9 mouse cellular contexts compared by ENCODE assay signal in genomic region chr4:152157779-152158584, GRCm38 (mm10). TPM values are rescaled to one million over a fixed set of nuclear protein-coding genes. Genes with fewer than 3 reads are reported as not detected.
DNase-seq lines count a peak whose midpoint lies in the region; ATAC-seq and TF ChIP-seq lines count a peak whose summit lies in the region.
"Had no signal": no experiment of that assay in that cellular context is flagged by ENCODE, and none has a peak within 500 bp of the region (broad histone marks: within the 10 kb centered on the region; RNA-seq: fewer than 3 reads in every experiment).

No protein-coding gene starts in this region.

- peaks cover 89% of the 10 kb centered on the region for H3K27me3 ChIP-seq in embryonic facial prominence, embryonic 15.5 days
- peaks cover 64% of the 10 kb centered on the region for H3K27me3 ChIP-seq in kidney, embryonic 14.5 days (ENCODE audit: control insufficient read depth, insufficient read depth, low read length)

- H3K9me3 ChIP-seq in embryonic facial prominence, embryonic 15.5 days (replicated peaks): no peaks in the 10 kb centered on the region
- H3K9me3 ChIP-seq in kidney, embryonic 14.5 days (ENCODE audit: control insufficient read depth, low read length): no peaks in the 10 kb centered on the region

- H3K4me3 ChIP-seq in lung, adult 2 months (replicated peaks; ENCODE audit: extremely low read depth, low read depth, low read length): no peak overlapping the region
- peak overlapping the region; percentile 24 for H3K4me3 ChIP-seq in embryonic facial prominence, embryonic 15.5 days (replicated peaks)
- peak overlapping the region; percentile 21 for H3K4me3 ChIP-seq in kidney, embryonic 14.5 days (ENCODE audit: low read length)

- peaks cover 11% of the 10 kb centered on the region; the same call in 1 of the 2 replicates for H3K4me1 ChIP-seq in lung, adult 2 months (ENCODE audit: control insufficient read depth, insufficient read depth, low read length)
- H3K4me1 ChIP-seq in embryonic facial prominence, embryonic 15.5 days: peaks cover 30% of the 10 kb centered on the region
- peaks cover 15% of the 10 kb centered on the region for H3K4me1 ChIP-seq in kidney, embryonic 14.5 days (ENCODE audit: control insufficient read depth, insufficient read depth, low read length)

- H3K27ac ChIP-seq in embryonic facial prominence, embryonic 15.5 days (replicated peaks): no peak overlapping the region
- H3K27ac ChIP-seq in kidney, embryonic 14.5 days (ENCODE audit: low read depth, low read length): no peak overlapping the region

- TF ChIP-seq CTCF in lung, adult 2 months (IDR thresholded peaks at IDR 0.05; ENCODE audit: insufficient read depth, low read length): peak; percentile 77

- H3K9ac ChIP-seq in embryonic facial prominence, embryonic 15.5 days: no peak overlapping the region
- H3K9ac ChIP-seq in kidney, embryonic 14.5 days (ENCODE audit: low read depth, low read length): no peak overlapping the region

- H3K36me3 ChIP-seq in embryonic facial prominence, embryonic 15.5 days: no peaks in the 10 kb centered on the region
- H3K36me3 ChIP-seq in kidney, embryonic 14.5 days (ENCODE audit: control insufficient read depth, insufficient read depth, low read length): no peaks in the 10 kb centered on the region

- WGBS in lung, adult 2 months: 16% methylated on average over 21 of the region's 21 CpGs
- WGBS in embryonic facial prominence, embryonic 15.5 days: 12% methylated on average over 21 of the region's 21 CpGs
- 15% methylated on average over 21 of the region's 21 CpGs for WGBS in kidney, embryonic 14.5 days

- H3K4me2 ChIP-seq in embryonic facial prominence, embryonic 15.5 days (replicated peaks): peak overlapping the region; percentile 44
- H3K4me2 ChIP-seq in kidney, embryonic 14.5 days (replicated peaks; ENCODE audit: low read depth, low read length): peak overlapping the region; percentile 34

- DNase-seq in lung, adult 2 months: peak; percentile 60
- no peak for DNase-seq in lung, postnatal 25 days (ENCODE audit: low spot score)
- peak; percentile 64 for DNase-seq in T-cell, adult 2 months (ENCODE audit: low spot score)
- peak; percentile 54 for DNase-seq in lung, postnatal 10 days
- DNase-seq in spleen, postnatal 4 days (ENCODE audit: low spot score in 2 of 2): peak; percentile 58 to 82
- DNase-seq in gastrocnemius, adult 18-20 months (ENCODE audit: low spot score): no peak

- no peak for ATAC-seq in embryonic facial prominence, embryonic 15.5 days (ENCODE audit: insufficient number of reproducible peaks, low FRiP score, low TSS enrichment, low read depth)
- no peak for ATAC-seq in kidney, embryonic 14.5 days (ENCODE audit: low FRiP score, low TSS enrichment)

- TF ChIP-seq POLR2A in lung, adult 2 months (IDR thresholded peaks at IDR 0.05; ENCODE audit: borderline replicate concordance, extremely low read depth, low read depth, low read length): no peak

RNA-seq across cellular contexts. Expression of gene Hes2, which starts 0.7 kb away (rescaled TPM):
- 5.4 and 6.2 TPM in 2 replicates for polyA plus RNA-seq in lung, adult 2 months (2012; rRNA removed)
- 1.6 and 1.9 TPM in 2 replicates for polyA plus RNA-seq in embryonic facial prominence, embryonic 15.5 days (2015; fragmentation: Nextera tagmentation; extraction: Ambion mirVana)
- polyA plus RNA-seq in kidney, embryonic 14.5 days (2014; fragmentation: Nextera tagmentation; extraction: Ambion mirVana): not detected in 2 replicates
- total RNA-seq in gastrocnemius, adult 18-20 months (2021): not detected
- total RNA-seq: heart, postnatal 10 days had no signal

RNA-seq across cellular contexts. Expression of gene Espn, which starts 5.8 kb away (rescaled TPM):
- polyA plus RNA-seq in lung, adult 2 months (2012; rRNA removed): 9.8 and 16.3 TPM in 2 replicates
- polyA plus RNA-seq in embryonic facial prominence, embryonic 15.5 days (2015; fragmentation: Nextera tagmentation; extraction: Ambion mirVana): 7.5 TPM in 2 replicates
- 36.1 and 36.3 TPM in 2 replicates for polyA plus RNA-seq in kidney, embryonic 14.5 days (2014; fragmentation: Nextera tagmentation; extraction: Ambion mirVana)
- total RNA-seq in gastrocnemius, adult 18-20 months (2021): under 1 TPM; 0.36 to 0.59 TPM

RNA-seq across cellular contexts. Expression of gene Acot7, which starts 20.0 kb away (rescaled TPM):
- 118 and 125 TPM in 2 replicates for polyA plus RNA-seq in lung, adult 2 months (2012; rRNA removed)
- polyA plus RNA-seq in embryonic facial prominence, embryonic 15.5 days (2015; fragmentation: Nextera tagmentation; extraction: Ambion mirVana): 65.5 and 77.0 TPM in 2 replicates
- polyA plus RNA-seq in kidney, embryonic 14.5 days (2014; fragmentation: Nextera tagmentation; extraction: Ambion mirVana): 46.6 and 64.4 TPM in 2 replicates
- 10 to 100 TPM; 16.2 to 18.8 TPM for total RNA-seq in gastrocnemius, adult 18-20 months (2021)

RNA-seq across cellular contexts. Expression of gene Tnfrsf25, which starts 42.2 kb away (rescaled TPM):
- polyA plus RNA-seq in lung, adult 2 months (2012; rRNA removed): 8.1 and 12.7 TPM in 2 replicates
- polyA plus RNA-seq in embryonic facial prominence, embryonic 15.5 days (2015; fragmentation: Nextera tagmentation; extraction: Ambion mirVana): 1.5 and 2.0 TPM in 2 replicates
- 0.57 and 1.9 TPM in 2 replicates for polyA plus RNA-seq in kidney, embryonic 14.5 days (2014; fragmentation: Nextera tagmentation; extraction: Ambion mirVana)
- 1 to 10 TPM; 1.0 to 1.8 TPM for total RNA-seq in gastrocnemius, adult 18-20 months (2021)

Comparison
In these comparisons a context has a peak if more than half of its experiments do, and no peak if none do; other contexts are left out.
1. DNase-seq: peak in lung, adult 2 months (single experiment), T-cell, adult 2 months (single experiment), lung, postnatal 10 days (single experiment) and spleen, postnatal 4 days (2 of 2); none in lung, postnatal 25 days (single experiment) and gastrocnemius, adult 18-20 months (single experiment).